Mouse (Mus musculus) myocyte (in vitro differentiated cells): ENCODE data around the gene Gata1. TPM values are rescaled to one million over a fixed set of nuclear protein-coding genes. Genes with fewer than 3 reads are reported as not detected.

Source experiments
- H3K27me3 ChIP-seq: one replicate; pipeline ENCODE4 v1.6.1; 2011; ENCODE audit not compliant: control insufficient read depth, insufficient read depth, insufficient read length
- H3K36me3 ChIP-seq: one replicate; pipeline ENCODE4 v1.6.1; 2011; ENCODE audit not compliant: control insufficient read depth, insufficient read depth
- H3K4me2 ChIP-seq: one replicate; pipeline ENCODE4 v1.6.1; 2011; ENCODE audit warnings: low read depth, control low read depth
- H3K4me3 ChIP-seq: one replicate; pipeline ENCODE4 v1.5.1; 2011; ENCODE audit warnings: mild to moderate bottlenecking, control low read depth, moderate library complexity
- H3K79me2 ChIP-seq: one replicate; pipeline ENCODE4 v1.6.1; 2011; ENCODE audit not compliant: control insufficient read depth, insufficient read depth
- H3ac ChIP-seq: one replicate; pipeline ENCODE4 v1.6.1; 2011; ENCODE audit not compliant: control insufficient read depth, insufficient read length
- CEBPB ChIP-seq: IDR thresholded peaks from 2 replicates; pipeline ENCODE4 v1.6.1; 2011; ENCODE audit warnings: mild to moderate bottlenecking, moderate library complexity; ENCODE audit not compliant: poor library complexity, insufficient read depth, severe bottlenecking
- E2F4 ChIP-seq: IDR thresholded peaks from one replicate; pipeline ENCODE4 v1.6.1; 2011; ENCODE audit warnings: mild to moderate bottlenecking, control low read depth, moderate library complexity; ENCODE audit not compliant: insufficient read depth
- MAX ChIP-seq: IDR thresholded peaks from one replicate; pipeline ENCODE4 v1.6.1; 2011; ENCODE audit warnings: low read depth, mild to moderate bottlenecking, control low read depth
- MYOD1 ChIP-seq, 3 experiments: IDR thresholded peaks; one replicate each; pipeline ENCODE4 v1.6.1; 2011; ENCODE audit warnings: control low read depth in 2 of 3, low read depth in 2 of 3, mild to moderate bottlenecking in 2 of 3, moderate library complexity in 1 of 3; ENCODE audit not compliant: insufficient read length in 2 of 3, control insufficient read depth in 1 of 3
- MYOG ChIP-seq, 3 experiments: IDR thresholded peaks; one replicate each; pipeline ENCODE4 v1.6.1; 2011; ENCODE audit warnings: control low read depth in 2 of 3, low read depth in 2 of 3, mild to moderate bottlenecking in 2 of 3; ENCODE audit not compliant: insufficient read length in 2 of 3, control insufficient read depth in 1 of 3, insufficient read depth in 1 of 3
- POLR2A ChIP-seq: IDR thresholded peaks from one replicate; pipeline ENCODE4 v1.6.1; 2011; ENCODE audit warnings: low read depth, mild to moderate bottlenecking, control low read depth, moderate library complexity; ENCODE audit not compliant: insufficient read length
- POLR2AphosphoS2 ChIP-seq: IDR thresholded peaks from one replicate; pipeline ENCODE4 v1.6.1; 2011; ENCODE audit warnings: low read depth, control low read depth; ENCODE audit not compliant: insufficient read length
- REST ChIP-seq: IDR thresholded peaks from one replicate; pipeline ENCODE4 v1.6.1; 2011; ENCODE audit warnings: mild to moderate bottlenecking, control low read depth, moderate library complexity; ENCODE audit not compliant: insufficient read depth, insufficient read length
- SRF ChIP-seq: IDR thresholded peaks from one replicate; pipeline ENCODE4 v1.6.1; 2011; ENCODE audit warnings: low read depth; ENCODE audit not compliant: control insufficient read depth, insufficient read length
- TCF12 ChIP-seq: IDR thresholded peaks from one replicate; pipeline ENCODE4 v1.6.1; 2011; ENCODE audit warnings: mild to moderate bottlenecking, control low read depth; ENCODE audit not compliant: poor library complexity, insufficient read depth, severe bottlenecking
- TCF3 ChIP-seq: IDR thresholded peaks from one replicate; pipeline ENCODE4 v1.6.1; 2011; ENCODE audit warnings: low read depth, control low read depth; ENCODE audit not compliant: insufficient read length
- USF1 ChIP-seq: IDR thresholded peaks from one replicate; pipeline ENCODE4 v1.6.1; 2011; ENCODE audit warnings: low read depth, mild to moderate bottlenecking, control low read depth, moderate library complexity
- polyA plus RNA-seq: library from polyadenylated mRNA; unstranded; fragments of >200 nt; fragmentation: generic; extraction: Trizol; gene quantifications from one replicate; pipeline ENCODE4 v1.2.1, GENCODE M21; 2012; ENCODE audit warnings: missing spikeins

The Gata1 gene
- polyA plus RNA-seq, 1 experiment: not detected

- H3ac ChIP-seq: no peak overlapping the region
- no peak for TF ChIP-seq SRF
- no peak for TF ChIP-seq TCF12
- TF ChIP-seq POLR2A: no peak
- TF ChIP-seq MAX: no peak
- TF ChIP-seq MYOD1 (IDR thresholded peaks at IDR 0.05; ENCODE audit: control insufficient read depth in 1 of 3, insufficient read length in 2 of 3, low read depth in 2 of 3): no peak
- TF ChIP-seq TCF3: no peak
- no peak for TF ChIP-seq MYOG (IDR thresholded peaks at IDR 0.05; ENCODE audit: control insufficient read depth in 1 of 3, insufficient read depth in 1 of 3, insufficient read length in 2 of 3, low read depth in 2 of 3)
- TF ChIP-seq USF1: no peak
- no peak for TF ChIP-seq E2F4
- TF ChIP-seq CEBPB: no peak
- TF ChIP-seq REST: no peak
- TF ChIP-seq POLR2AphosphoS2: no peak
- no peaks in the 10 kb centered on the region for H3K27me3 ChIP-seq
- H3K4me3 ChIP-seq: no peak overlapping the region
- H3K4me2 ChIP-seq: no peak overlapping the region
- H3K79me2 ChIP-seq: no peaks in the 10 kb centered on the region
- H3K36me3 ChIP-seq: no peaks in the 10 kb centered on the region
These were observed 27.8 kb downstream of the Gata1 start for GRCm38 (mm10) chrX:7950091-7950490.

DNA sequence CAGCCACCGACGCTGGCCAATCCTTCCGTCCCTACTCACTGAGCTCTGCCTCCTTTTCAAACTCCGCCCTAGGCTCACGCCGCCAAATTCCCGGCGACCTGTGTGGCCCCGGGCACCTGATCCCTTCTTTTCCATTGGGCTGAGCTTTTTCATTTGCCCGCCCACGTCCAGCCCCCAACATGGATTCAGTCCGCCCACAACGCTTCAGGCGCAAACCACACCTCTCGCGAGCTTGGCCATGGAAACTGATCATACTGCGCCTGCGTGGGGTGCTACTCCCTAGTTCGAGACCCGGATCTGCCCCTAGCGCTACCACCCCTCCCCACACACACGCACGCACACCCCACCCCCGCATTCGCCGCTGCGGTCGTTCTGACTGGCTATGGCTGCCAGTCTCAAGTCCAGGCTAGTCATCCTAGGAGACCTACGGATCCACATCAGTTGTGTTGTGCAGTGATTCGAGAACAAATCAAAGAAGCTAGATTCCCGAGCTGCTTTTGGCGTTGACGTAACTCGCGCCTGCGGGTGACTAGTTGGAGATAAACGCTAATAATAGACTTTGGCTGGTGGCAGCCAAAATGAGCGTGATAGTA, 29.9 kb downstream of the Gata1 start:
- peak overlapping the region; percentile 29 for H3K4me3 ChIP-seq
- no peak overlapping the region for H3ac ChIP-seq
- no peaks in the 10 kb centered on the region for H3K27me3 ChIP-seq
- no peaks in the 10 kb centered on the region for H3K79me2 ChIP-seq
- TF ChIP-seq REST: no peak
- no peak for TF ChIP-seq POLR2AphosphoS2
- TF ChIP-seq SRF: no peak
- no peak for TF ChIP-seq TCF12
- no peak for TF ChIP-seq USF1
- no peak for TF ChIP-seq MYOD1 (IDR thresholded peaks at IDR 0.05; ENCODE audit: control insufficient read depth in 1 of 3, insufficient read length in 2 of 3, low read depth in 2 of 3)
- TF ChIP-seq TCF3: no peak
- no peak for TF ChIP-seq E2F4
- no peak for TF ChIP-seq MAX
- no peak for TF ChIP-seq POLR2A
- H3K36me3 ChIP-seq: no peaks in the 10 kb centered on the region
- peak overlapping the region; percentile 69 for H3K4me2 ChIP-seq

DNA sequence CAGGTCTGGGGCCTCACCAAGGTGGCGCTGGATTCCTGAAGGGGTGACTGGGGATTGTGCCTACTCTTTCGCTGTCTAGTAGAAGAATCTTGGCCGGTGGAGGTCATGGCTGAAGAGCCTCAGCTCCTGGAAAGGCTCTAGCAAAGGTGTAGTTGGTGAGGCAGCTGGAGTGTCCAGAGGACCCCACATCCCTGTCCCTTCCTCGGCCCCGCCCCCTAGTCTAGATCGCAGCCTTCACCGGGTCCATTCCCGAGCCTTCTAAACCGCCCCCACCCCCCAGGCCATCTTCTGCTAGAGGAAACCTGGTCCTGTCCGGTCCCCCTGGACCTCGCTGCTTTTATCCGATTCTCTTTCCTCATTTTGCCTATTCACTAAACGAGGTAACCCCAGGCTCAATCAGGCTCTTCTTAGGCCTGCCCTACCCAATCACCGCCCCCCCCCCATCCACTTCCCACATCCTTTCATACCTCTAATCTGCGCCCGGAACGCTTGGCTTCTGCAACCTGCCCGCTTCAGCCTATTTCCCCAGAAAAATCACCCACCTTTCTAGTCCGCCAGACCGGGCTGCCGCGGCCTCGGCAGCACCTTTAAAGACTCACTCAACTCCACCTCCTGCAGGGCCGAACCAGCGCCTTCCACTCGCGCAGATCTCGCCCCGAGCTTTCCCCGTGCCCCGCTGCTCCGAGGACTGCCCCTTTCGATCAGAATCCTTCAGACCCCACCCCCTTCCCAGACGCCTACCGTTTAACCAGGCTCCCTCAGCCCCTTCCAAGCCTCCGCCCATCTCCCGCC, 30.6 kb downstream of the Gata1 start, which contains the start of gene Hdac6:
Hdac6 (minus strand) TSS at position 782 of the 792 bp plus-strand sequence.
- Histone ChIP-seq H3K4me2 (peak within 1 kb of the TSS; percentile 69), H3K4me3 (peak within 1 kb of the TSS; percentile 29), H3K27me3 (no peaks in the 10 kb centered on the region), H3K79me2 (no peaks in the 10 kb centered on the region), H3K36me3 (no peaks in the 10 kb centered on the region), H3ac (no peak within 1 kb of the TSS)
- TF ChIP-seq MAX (no peak), CEBPB (no peak), SRF (no peak), TCF12 (no peak), E2F4 (no peak), MYOG (IDR thresholded peaks at IDR 0.05; ENCODE audit: control insufficient read depth in 1 of 3, insufficient read depth in 1 of 3, insufficient read length in 2 of 3, low read depth in 2 of 3) (no peak), MYOD1 (IDR thresholded peaks at IDR 0.05; ENCODE audit: control insufficient read depth in 1 of 3, insufficient read length in 2 of 3, low read depth in 2 of 3) (no peak), REST (no peak), POLR2AphosphoS2 (peak; percentile 54), POLR2A (peak; percentile 65), TCF3 (no peak), USF1 (no peak)

DNA sequence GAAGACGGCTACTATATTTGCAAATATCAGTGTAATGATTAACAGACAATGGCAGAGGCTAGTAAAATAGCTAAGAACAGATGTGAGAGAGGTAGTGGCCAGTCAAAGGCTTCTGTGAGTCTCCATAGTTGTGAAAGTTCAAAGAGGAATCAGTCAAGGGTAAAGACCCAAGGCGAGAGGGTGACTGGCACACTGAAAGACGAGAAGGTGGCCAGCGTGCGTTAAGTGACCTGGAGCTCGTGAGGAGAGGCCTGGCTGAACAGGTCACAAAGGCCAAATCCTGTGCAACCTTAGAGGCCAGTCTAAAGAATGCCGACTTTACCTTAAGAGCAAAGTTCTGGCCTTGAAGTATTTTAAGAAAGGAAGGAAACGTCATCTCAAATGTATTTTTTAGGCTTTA, 32.3 kb downstream of the Gata1 start:
- no peak for TF ChIP-seq USF1
- TF ChIP-seq TCF3: no peak
- TF ChIP-seq CEBPB: no peak
- no peak for TF ChIP-seq E2F4
- TF ChIP-seq MAX: no peak
- TF ChIP-seq MYOD1 (IDR thresholded peaks at IDR 0.05; ENCODE audit: control insufficient read depth in 1 of 3, insufficient read length in 2 of 3, low read depth in 2 of 3): no peak
- no peak for TF ChIP-seq SRF
- TF ChIP-seq TCF12: no peak
- TF ChIP-seq REST: no peak
- no peak for TF ChIP-seq POLR2AphosphoS2
- TF ChIP-seq POLR2A: no peak
- no peak for TF ChIP-seq MYOG (IDR thresholded peaks at IDR 0.05; ENCODE audit: control insufficient read depth in 1 of 3, insufficient read depth in 1 of 3, insufficient read length in 2 of 3, low read depth in 2 of 3)
- Histone ChIP-seq H3K27me3 (no peaks in the 10 kb centered on the region), H3K79me2 (no peaks in the 10 kb centered on the region)

More for the DNA sequence above, 32.3 kb downstream of the Gata1 start:
- Histone ChIP-seq H3ac (no peak overlapping the region), H3K4me2 (no peak overlapping the region), H3K4me3 (no peak overlapping the region), H3K36me3 (no peaks in the 10 kb centered on the region)
